Mouse (Mus musculus) G1E (cell line): ENCODE results near the gene Grip1.

Experiments
- CTCF ChIP-seq: IDR thresholded peaks from 2 replicates; pipeline ENCODE4 v1.5.1; 2012; ENCODE audit warnings: low read depth, low read length, inconsistent platforms, mixed read lengths
- GATA1 ChIP-seq: IDR thresholded peaks from 2 replicates; pipeline ENCODE4 v1.6.1; 2012; ENCODE audit warnings: borderline replicate concordance, low read length, inconsistent platforms, mixed read lengths
- POLR2AphosphoS5 ChIP-seq: IDR thresholded peaks from 2 replicates; pipeline ENCODE4 v1.6.1; 2012; ENCODE audit warnings: low read depth, low read length, inconsistent platforms; ENCODE audit not compliant: insufficient replicate concordance
- TAL1 ChIP-seq: conservative IDR thresholded peaks from 2 replicates; pipeline ENCODE4 v1.6.1; 2012; ENCODE audit warnings: low read depth, low read length, inconsistent platforms, mixed read lengths

DNA sequence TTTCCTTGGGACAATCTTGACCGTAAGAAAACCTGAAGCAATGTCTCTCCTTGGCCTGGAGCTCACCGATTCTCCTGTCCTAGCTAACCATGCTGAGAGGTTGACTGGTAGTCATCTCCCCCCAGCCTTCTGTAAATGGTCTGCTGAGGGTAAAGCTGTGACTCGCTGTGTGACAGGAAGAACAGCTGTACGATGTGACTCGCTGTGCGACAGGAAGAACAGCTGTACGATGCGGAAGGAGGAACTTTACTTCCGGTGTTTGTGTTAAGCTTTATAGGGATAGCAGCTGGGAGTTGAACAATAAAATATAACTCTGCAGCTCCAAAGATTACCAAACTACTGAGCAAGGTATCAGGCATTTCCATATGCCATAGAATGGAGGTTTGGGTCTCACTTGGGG is 119.5 kb downstream of the Grip1 start:
- TF ChIP-seq CTCF (no peak), TAL1 (no peak), GATA1 (no peak), POLR2AphosphoS5 (no peak)
